Mouse (Mus musculus): ENCODE measurements around the gene Cracr2a.

DNA sequence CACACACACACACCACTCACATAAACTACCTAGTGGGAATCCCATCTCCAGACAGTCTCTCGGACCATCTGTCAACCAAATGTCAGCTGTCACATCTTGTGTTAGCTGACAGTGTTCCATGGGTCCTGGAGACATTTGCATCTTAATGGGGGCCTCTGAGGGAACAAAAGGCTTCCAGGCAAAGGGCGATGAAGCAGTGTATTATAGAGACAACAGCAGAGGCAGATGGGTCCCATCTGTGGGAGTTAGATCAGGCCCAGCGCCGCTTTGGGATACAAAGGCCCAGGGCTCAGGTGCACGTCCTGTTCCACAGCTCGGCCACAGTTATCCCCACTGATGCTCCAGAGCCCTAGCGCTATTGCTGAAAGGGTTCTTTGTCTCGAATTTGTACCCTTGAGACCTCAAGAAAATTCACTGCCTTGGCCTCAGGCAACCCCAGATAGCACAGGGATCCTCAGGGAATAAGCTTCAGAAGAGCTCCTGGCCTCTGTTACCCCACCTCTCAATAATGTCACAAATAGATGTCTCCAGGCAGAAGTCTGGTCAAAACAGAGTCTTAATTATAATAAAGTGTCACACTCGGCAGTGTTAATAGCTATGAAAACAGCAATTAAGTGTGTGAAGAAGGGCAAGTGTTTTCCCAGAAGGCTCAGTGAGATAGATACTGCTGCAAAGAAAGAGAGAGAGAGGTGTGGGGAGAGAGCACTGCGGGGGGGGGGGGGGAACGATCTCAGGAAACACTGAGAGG, 140.1 kb downstream of the Cracr2a start:
- TF ChIP-seq POLR2A (IDR thresholded peaks at IDR 0.05; ENCODE audit: low read depth, low read length): no peak
- TF ChIP-seq CTCF (IDR thresholded peaks at IDR 0.05; ENCODE audit: extremely low read depth, insufficient read depth, insufficient read length, insufficient replicate concordance): no peak
